In genomic region chr19:41754760-41755159, GRCm38 (mm10) we compare ENCODE assay signal across 21 mouse cellular contexts. TPM values are rescaled to one million over a fixed set of nuclear protein-coding genes. Genes with fewer than 3 reads are reported as not detected.
A peak's percentile ranks its signal among the peaks of the same experiment; 100 is the strongest.
DNase-seq lines count a peak whose midpoint lies in the region; ATAC-seq lines count a peak whose summit lies in the region.
"Had no signal": no experiment of that assay in that cellular context is flagged by ENCODE, and none has a peak within 500 bp of the region (broad histone marks: within the 10 kb centered on the region; RNA-seq: fewer than 3 reads in every experiment).

No protein-coding gene starts in this region.

- H3K4me2 ChIP-seq in hindbrain, embryonic 12.5 days (replicated peaks) = no peak overlapping the region
- no peak overlapping the region for H3K4me2 ChIP-seq in hindbrain, embryonic 16.5 days (ENCODE audit: low read length)
- no peak overlapping the region for H3K4me2 ChIP-seq in neural tube, embryonic 12.5 days (replicated peaks)
- no peak overlapping the region for H3K4me2 ChIP-seq in neural tube, embryonic 15.5 days
- H3K4me2 ChIP-seq in forebrain, embryonic 12.5 days = peak overlapping the region; percentile 11; the same call in 1 of the 2 replicates
- H3K4me2 ChIP-seq in forebrain, embryonic 16.5 days (ENCODE audit: low read length) = no peak overlapping the region
- H3K4me2 ChIP-seq: embryonic facial prominence, embryonic 13.5 days; heart, embryonic 11.5 days; heart, embryonic 15.5 days had no signal

- no peaks in the 10 kb centered on the region for H3K36me3 ChIP-seq in hindbrain, embryonic 12.5 days
- H3K36me3 ChIP-seq in hindbrain, embryonic 16.5 days (ENCODE audit: control insufficient read depth, insufficient read depth, low read length) = no peaks in the 10 kb centered on the region
- H3K36me3 ChIP-seq in neural tube, embryonic 12.5 days = no peaks in the 10 kb centered on the region
- H3K36me3 ChIP-seq in neural tube, embryonic 15.5 days = no peaks in the 10 kb centered on the region
- no peaks in the 10 kb centered on the region for H3K36me3 ChIP-seq in forebrain, embryonic 12.5 days (replicated peaks)
- H3K36me3 ChIP-seq in forebrain, embryonic 16.5 days (ENCODE audit: control insufficient read depth, insufficient read depth) = no peaks in the 10 kb centered on the region
- H3K36me3 ChIP-seq: embryonic facial prominence, embryonic 13.5 days; heart, embryonic 15.5 days had no signal

- H3K9ac ChIP-seq in hindbrain, embryonic 12.5 days = no peak overlapping the region
- no peak overlapping the region for H3K9ac ChIP-seq in hindbrain, embryonic 16.5 days (ENCODE audit: low read depth, low read length)
- H3K9ac ChIP-seq in neural tube, embryonic 12.5 days = no peak overlapping the region
- no peak overlapping the region for H3K9ac ChIP-seq in neural tube, embryonic 15.5 days (replicated peaks)
- no peak overlapping the region for H3K9ac ChIP-seq in forebrain, embryonic 12.5 days
- H3K9ac ChIP-seq in forebrain, embryonic 16.5 days (replicated peaks; ENCODE audit: low read depth, low read length) = no peak overlapping the region
- H3K9ac ChIP-seq: embryonic facial prominence, embryonic 13.5 days; heart, embryonic 15.5 days had no signal

- peaks cover 21% of the 10 kb centered on the region; the same call in 1 of the 2 replicates for H3K27me3 ChIP-seq in hindbrain, embryonic 12.5 days
- H3K27me3 ChIP-seq in hindbrain, embryonic 16.5 days (replicated peaks; ENCODE audit: control insufficient read depth, insufficient read depth, low read length) = peaks cover 4% of the 10 kb centered on the region; the same call in 1 of the 2 replicates
- H3K27me3 ChIP-seq in neural tube, embryonic 12.5 days (replicated peaks) = 0 out of 2 replicates have a peak, but pooled peaks cover 11% of the 10 kb centered on the region
- no peaks in the 10 kb centered on the region for H3K27me3 ChIP-seq in neural tube, embryonic 15.5 days (replicated peaks)
- H3K27me3 ChIP-seq in forebrain, embryonic 12.5 days = peaks cover 26% of the 10 kb centered on the region
- peaks cover 12% of the 10 kb centered on the region for H3K27me3 ChIP-seq in forebrain, embryonic 16.5 days (replicated peaks; ENCODE audit: control insufficient read depth, insufficient read depth, low read length)
- H3K27me3 ChIP-seq: embryonic facial prominence, embryonic 13.5 days had no signal

- peak; percentile 44 for ATAC-seq in hindbrain, embryonic 12.5 days (ENCODE audit: low FRiP score)
- no peak for ATAC-seq in hindbrain, embryonic 16.5 days
- ATAC-seq in neural tube, embryonic 12.5 days (ENCODE audit: low FRiP score, low read depth) = peak; percentile 71
- ATAC-seq in neural tube, embryonic 15.5 days (ENCODE audit: low FRiP score) = no peak
- peak; percentile 71 for ATAC-seq in forebrain, embryonic 12.5 days (ENCODE audit: low FRiP score)
- 0 out of 2 replicates have a peak, but pooled peaks have one; percentile 36 for ATAC-seq in forebrain, embryonic 16.5 days
- ATAC-seq: intestine, embryonic 16.5 days had no signal

- no peak for DNase-seq in left cerebral cortex, adult 8-10 months (ENCODE audit: low spot score in 2 of 2)
- no peak for DNase-seq in right cerebral cortex, postnatal 36 days (ENCODE audit: low spot score in 2 of 2)
- DNase-seq: adrenal gland, postnatal 14 days; cerebellum, adult 18-20 months; cerebellum, adult 9-11 months; cerebellum, postnatal 36 days; gastrocnemius, postnatal 14 days; heart, adult 2 months; heart, postnatal 14 days had no signal

- H3K4me1 ChIP-seq in hindbrain, embryonic 12.5 days = peaks cover 23% of the 10 kb centered on the region
- no peaks in the 10 kb centered on the region; the same call in 1 of the 2 replicates for H3K4me1 ChIP-seq in hindbrain, embryonic 16.5 days (ENCODE audit: control insufficient read depth, insufficient read depth, low read depth, low read length)
- H3K4me1 ChIP-seq in neural tube, embryonic 12.5 days = peaks cover 20% of the 10 kb centered on the region
- H3K4me1 ChIP-seq in neural tube, embryonic 15.5 days = peaks cover 10% of the 10 kb centered on the region
- H3K4me1 ChIP-seq in forebrain, embryonic 12.5 days = peaks cover 24% of the 10 kb centered on the region
- peaks cover 17% of the 10 kb centered on the region for H3K4me1 ChIP-seq in forebrain, embryonic 16.5 days (replicated peaks; ENCODE audit: control insufficient read depth, insufficient read depth, low read length)
- H3K4me1 ChIP-seq: heart, embryonic 15.5 days had no signal

- no peaks in the 10 kb centered on the region for H3K9me3 ChIP-seq in hindbrain, embryonic 12.5 days (replicated peaks)
- H3K9me3 ChIP-seq in hindbrain, embryonic 16.5 days (ENCODE audit: control insufficient read depth, low read length) = no peaks in the 10 kb centered on the region
- H3K9me3 ChIP-seq in neural tube, embryonic 12.5 days = no peaks in the 10 kb centered on the region
- H3K9me3 ChIP-seq in neural tube, embryonic 15.5 days (replicated peaks) = no peaks in the 10 kb centered on the region
- H3K9me3 ChIP-seq in forebrain, embryonic 12.5 days = no peaks in the 10 kb centered on the region
- no peaks in the 10 kb centered on the region for H3K9me3 ChIP-seq in forebrain, embryonic 16.5 days (ENCODE audit: control insufficient read depth, low read length)
- H3K9me3 ChIP-seq: embryonic facial prominence, embryonic 13.5 days; heart, embryonic 15.5 days had no signal

- 48% methylated on average over 15 of the region's 15 CpGs for WGBS in hindbrain, embryonic 12.5 days
- WGBS in hindbrain, embryonic 16.5 days = 34% methylated on average over 15 of the region's 15 CpGs
- WGBS in neural tube, embryonic 12.5 days = 44% methylated on average over 15 of the region's 15 CpGs
- WGBS in neural tube, embryonic 15.5 days = 30% methylated on average over 15 of the region's 15 CpGs
- 32% methylated on average over 15 of the region's 15 CpGs for WGBS in forebrain, embryonic 12.5 days
- WGBS in forebrain, embryonic 16.5 days = 12% methylated on average over 15 of the region's 15 CpGs

- no peak overlapping the region for H3K4me3 ChIP-seq in hindbrain, embryonic 12.5 days
- no peak overlapping the region for H3K4me3 ChIP-seq in hindbrain, embryonic 16.5 days (ENCODE audit: low read length)
- no peak overlapping the region for H3K4me3 ChIP-seq in neural tube, embryonic 12.5 days
- H3K4me3 ChIP-seq in neural tube, embryonic 15.5 days (replicated peaks) = no peak overlapping the region
- H3K4me3 ChIP-seq in forebrain, embryonic 12.5 days (replicated peaks) = no peak overlapping the region
- no peak overlapping the region for H3K4me3 ChIP-seq in forebrain, embryonic 16.5 days (replicated peaks; ENCODE audit: low read length)
- H3K4me3 ChIP-seq: embryonic facial prominence, embryonic 13.5 days; heart, adult 2 months; heart, embryonic 15.5 days had no signal

- no peak overlapping the region for H3K27ac ChIP-seq in hindbrain, embryonic 12.5 days
- H3K27ac ChIP-seq in hindbrain, embryonic 16.5 days (ENCODE audit: low read depth, low read length) = no peak overlapping the region
- H3K27ac ChIP-seq in neural tube, embryonic 12.5 days = no peak overlapping the region
- H3K27ac ChIP-seq in neural tube, embryonic 15.5 days (replicated peaks) = no peak overlapping the region
- H3K27ac ChIP-seq in forebrain, embryonic 12.5 days = no peak overlapping the region
- no peak overlapping the region for H3K27ac ChIP-seq in forebrain, embryonic 16.5 days (ENCODE audit: low read length)
- H3K27ac ChIP-seq: embryonic facial prominence, embryonic 13.5 days; heart, adult 2 months; heart, embryonic 15.5 days had no signal

RNA-seq across cellular contexts. Expression of gene Slit1, which starts 11.3 kb away (rescaled TPM):
- 28.9 and 31.9 TPM in 2 replicates for polyA plus RNA-seq in hindbrain, embryonic 12.5 days (2016; fragmentation: Nextera tagmentation; extraction: Ambion mirVana)
- polyA plus RNA-seq in hindbrain, embryonic 16.5 days (2015; fragmentation: Nextera tagmentation; extraction: Ambion mirVana) = 17.4 and 23.1 TPM in 2 replicates
- polyA plus RNA-seq in neural tube, embryonic 12.5 days (2016; fragmentation: Nextera tagmentation; extraction: Ambion mirVana) = 24.0 and 26.2 TPM in 2 replicates
- polyA plus RNA-seq in neural tube, embryonic 15.5 days (2015; fragmentation: Nextera tagmentation; extraction: Ambion mirVana) = 32.8 and 36.8 TPM in 2 replicates
- polyA plus RNA-seq in forebrain, embryonic 12.5 days (2016; fragmentation: Nextera tagmentation; extraction: Ambion mirVana) = 11.0 and 14.0 TPM in 2 replicates
- 18.2 and 21.3 TPM in 2 replicates for polyA plus RNA-seq in forebrain, embryonic 16.5 days (2015; fragmentation: Nextera tagmentation; extraction: Ambion mirVana)
- 10 to 100 TPM; 43.6 to 51.7 (median 48.7) TPM for total RNA-seq in left cerebral cortex, adult 8-10 months (2022)
- total RNA-seq: hematopoietic stem cell, adult 5-6 weeks had no signal
- polyA plus RNA-seq: C2C12 had no signal

RNA-seq across cellular contexts. Expression of gene Arhgap19, which starts 47.1 kb away (rescaled TPM):
- 22.4 and 23.2 TPM in 2 replicates for polyA plus RNA-seq in hindbrain, embryonic 12.5 days (2016; fragmentation: Nextera tagmentation; extraction: Ambion mirVana)
- 3.8 and 5.9 TPM in 2 replicates for polyA plus RNA-seq in hindbrain, embryonic 16.5 days (2015; fragmentation: Nextera tagmentation; extraction: Ambion mirVana)
- polyA plus RNA-seq in neural tube, embryonic 12.5 days (2016; fragmentation: Nextera tagmentation; extraction: Ambion mirVana) = 21.2 and 22.0 TPM in 2 replicates
- polyA plus RNA-seq in neural tube, embryonic 15.5 days (2015; fragmentation: Nextera tagmentation; extraction: Ambion mirVana) = 4.8 and 8.7 TPM in 2 replicates
- 36.0 and 38.8 TPM in 2 replicates for polyA plus RNA-seq in forebrain, embryonic 12.5 days (2016; fragmentation: Nextera tagmentation; extraction: Ambion mirVana)
- polyA plus RNA-seq in forebrain, embryonic 16.5 days (2015; fragmentation: Nextera tagmentation; extraction: Ambion mirVana) = 8.5 and 10.8 TPM in 2 replicates
- 1 to 10 TPM; 3.2 to 5.5 (median 3.8) TPM for total RNA-seq in left cerebral cortex, adult 8-10 months (2022)

Comparison
In these comparisons a context has a peak if more than half of its experiments do, and no peak if none do; other contexts are left out.
1. ATAC-seq: peak in hindbrain, embryonic 12.5 days (single experiment), neural tube, embryonic 12.5 days (single experiment), forebrain, embryonic 12.5 days (single experiment) and forebrain, embryonic 16.5 days (single experiment); none in hindbrain, embryonic 16.5 days (single experiment) and neural tube, embryonic 15.5 days (single experiment).